Mouse (Mus musculus) CH12.LX (cell line): ENCODE results near the gene Acaca. TPM values are rescaled to one million over a fixed set of nuclear protein-coding genes. Genes with fewer than 3 reads are reported as not detected.
A peak's percentile ranks its signal among the peaks of the same experiment; 100 is the strongest.

Experiments used
- DNase-seq: peaks from one replicate; pipeline ENCODE4 v3.0.0-alpha.2; 2013; ENCODE audit errors: extremely low read depth
- H3K27ac ChIP-seq: 2 replicates; pipeline ENCODE4 v1.5.1; 2012; ENCODE audit warnings: low read depth, mild to moderate bottlenecking, control low read depth, moderate library complexity; ENCODE audit not compliant: insufficient read depth
- H3K27me3 ChIP-seq: replicated peaks from 2 replicates; pipeline ENCODE3; 2012; ENCODE audit warnings: inconsistent platforms
- H3K36me3 ChIP-seq, 2 experiments: replicated peaks in 1 of 2; 2 replicates each; pipeline versions ENCODE3 to v1.6.1; 2012; ENCODE audit warnings: inconsistent platforms in 1 of 2, low read length in 1 of 2, mild to moderate bottlenecking in 1 of 2, mixed read lengths in 1 of 2, moderate library complexity in 1 of 2; ENCODE audit not compliant: control insufficient read depth in 1 of 2, insufficient read depth in 1 of 2
- H3K4me1 ChIP-seq, 2 experiments: 2 replicates each; pipeline ENCODE4 v1.6.1; 2012; ENCODE audit warnings: inconsistent platforms in 1 of 2, moderate library complexity in 1 of 2; ENCODE audit not compliant: insufficient read depth in 2 of 2, control insufficient read depth in 1 of 2
- H3K4me2 ChIP-seq: 2 replicates; pipeline ENCODE4 v1.6.1; 2012; ENCODE audit warnings: low read depth, mild to moderate bottlenecking, control low read depth; ENCODE audit not compliant: poor library complexity, insufficient read depth, severe bottlenecking
- H3K4me3 ChIP-seq, 3 experiments: fragments of 150-350 bp in 1 of 3; sonication (generic) in 1 of 3; replicated peaks in 1 of 3; 2 replicates each; pipeline versions ENCODE3 to v1.5.1; 2011 to 2012; ENCODE audit warnings: low read depth in 2 of 3, low read length in 2 of 3, mild to moderate bottlenecking in 2 of 3, moderate library complexity in 2 of 3, control low read depth in 1 of 3, improper control_type of control experiment in 1 of 3, inconsistent platforms in 1 of 3, mixed read lengths in 1 of 3; ENCODE audit not compliant: poor library complexity in 1 of 3
- H3K79me2 ChIP-seq: replicated peaks from 2 replicates; pipeline ENCODE4 v1.6.1; 2012; ENCODE audit warnings: mild to moderate bottlenecking, moderate library complexity; ENCODE audit not compliant: control insufficient read depth, poor library complexity, insufficient read depth, severe bottlenecking; ENCODE audit errors: extremely low read depth
- H3K9ac ChIP-seq: 2 replicates; pipeline ENCODE4 v1.6.1; 2012; ENCODE audit warnings: low read depth, mild to moderate bottlenecking, control low read depth, moderate library complexity; ENCODE audit not compliant: insufficient read depth
- H3K9me3 ChIP-seq: replicated peaks from 2 replicates; pipeline ENCODE3; 2012; ENCODE audit warnings: low read length, inconsistent platforms, mixed read lengths
- BHLHE40 ChIP-seq: IDR thresholded peaks from 2 replicates; pipeline ENCODE4 v1.6.1; 2011; ENCODE audit warnings: mild to moderate bottlenecking, low read depth, low read length, improper control_type of control experiment
- CHD1 ChIP-seq: IDR thresholded peaks from 2 replicates; pipeline ENCODE4 v1.6.1; 2012; ENCODE audit warnings: low read depth, low read length, improper control_type of control experiment, inconsistent platforms
- CTCF ChIP-seq, 2 experiments: IDR thresholded peaks in 1 of 2; conservative IDR thresholded peaks in 1 of 2; 2 replicates each; pipeline ENCODE4 v1.5.1; 2011 to 2012; ENCODE audit warnings: low read depth in 2 of 2, low read length in 2 of 2, improper control_type of control experiment in 1 of 2, inconsistent platforms in 1 of 2, mild to moderate bottlenecking in 1 of 2, moderate library complexity in 1 of 2
- ELF1 ChIP-seq: IDR thresholded peaks from 2 replicates; pipeline ENCODE4 v1.6.1; 2014; ENCODE audit warnings: low read depth, mild to moderate bottlenecking, inconsistent platforms, low read length, improper control_type of control experiment
- ETS1 ChIP-seq: conservative IDR thresholded peaks from 2 replicates; pipeline ENCODE4 v1.6.1; 2012; ENCODE audit warnings: low read depth, mild to moderate bottlenecking, inconsistent platforms, low read length, improper control_type of control experiment, moderate library complexity
- GABPA ChIP-seq: IDR thresholded peaks from 2 replicates; pipeline ENCODE4 v1.6.1; 2012; ENCODE audit warnings: low read depth, low read length, improper control_type of control experiment, inconsistent platforms; ENCODE audit not compliant: insufficient replicate concordance
- IRF4 ChIP-seq: IDR thresholded peaks from 2 replicates; pipeline ENCODE4 v1.6.1; 2014; ENCODE audit warnings: low read depth, mild to moderate bottlenecking, inconsistent platforms, low read length, improper control_type of control experiment
- MEF2A ChIP-seq: IDR thresholded peaks from 2 replicates; pipeline ENCODE4 v1.6.1; 2014; ENCODE audit warnings: low read depth, mild to moderate bottlenecking, inconsistent platforms, low read length, improper control_type of control experiment, borderline replicate concordance
- MXI1 ChIP-seq: IDR thresholded peaks from 2 replicates; pipeline ENCODE4 v1.6.1; 2011; ENCODE audit warnings: mild to moderate bottlenecking, low read depth, low read length, improper control_type of control experiment
- NELFE ChIP-seq: IDR thresholded peaks from 2 replicates; pipeline ENCODE4 v1.6.1; 2011; ENCODE audit warnings: low read depth, low read length, improper control_type of control experiment
- NRF1 ChIP-seq: IDR thresholded peaks from 2 replicates; pipeline ENCODE4 v1.6.1; 2014; ENCODE audit warnings: low read depth, mild to moderate bottlenecking, inconsistent platforms, low read length, improper control_type of control experiment, moderate library complexity
- RAD21 ChIP-seq: IDR thresholded peaks from 2 replicates; pipeline ENCODE4 v1.6.1; 2011; ENCODE audit warnings: low read depth, mild to moderate bottlenecking, low read length, improper control_type of control experiment, moderate library complexity
- RCOR1 ChIP-seq: conservative IDR thresholded peaks from 2 replicates; pipeline ENCODE4 v1.6.1; 2012; ENCODE audit warnings: low read depth, mild to moderate bottlenecking, inconsistent platforms, low read length, improper control_type of control experiment
- SIN3A ChIP-seq: IDR thresholded peaks from 2 replicates; pipeline ENCODE4 v1.6.1; 2012; ENCODE audit warnings: low read length, improper control_type of control experiment, inconsistent platforms
- SMC3 ChIP-seq: IDR thresholded peaks from 2 replicates; pipeline ENCODE4 v1.6.1; 2011; ENCODE audit warnings: low read depth, low read length, improper control_type of control experiment
- TBP ChIP-seq: conservative IDR thresholded peaks from 2 replicates; pipeline ENCODE4 v1.6.1; 2011; ENCODE audit warnings: low read depth, low read length, improper control_type of control experiment
- ZMIZ1 ChIP-seq: IDR thresholded peaks from 2 replicates; pipeline ENCODE4 v1.6.1; 2012; ENCODE audit warnings: low read depth, mild to moderate bottlenecking, inconsistent platforms, low read length, improper control_type of control experiment
- dilution Hi-C: fragments of 300-500 bp; cut with MboI; formaldehyde crosslinking; loops from 2 replicates; pipeline ENCODE4 v1.14.3; 2020; ENCODE audit warnings: low sequenced_read_pairs; ENCODE audit not compliant: extremely low pct_unique_long_range_greater_than_20kb, extremely low pct_ligation_motif_present
- in situ Hi-C: fragments of 300-500 bp; cut with MboI; formaldehyde crosslinking; loops from 3 replicates; pipeline ENCODE4 v1.14.3; 2019; ENCODE audit warnings: low sequenced_read_pairs, low pct_ligation_motif_present, low pct_unique_long_range_greater_than_20kb, mixed read lengths
- polyA plus RNA-seq: library from polyadenylated mRNA; unstranded; fragments of >175 nt; gene quantifications from 2 replicates; pipeline ENCODE4 v1.2.1, GENCODE M21; 2012; ENCODE audit warnings: low read depth; ENCODE audit not compliant: insufficient read length
- total RNA-seq, 2 experiments: library from RNA; depleted of rRNA; stranded (reverse); fragments of 300-350 nt in 1 of 2; fragments of >200 nt in 1 of 2; gene quantifications; 2 replicates each; pipeline ENCODE4 v1.2.3; 2012 to 2014

The Acaca gene
- total and polyA plus RNA-seq, 3 experiments, result 36.9 to 62.6 (median 61.7) TPM

DNA sequence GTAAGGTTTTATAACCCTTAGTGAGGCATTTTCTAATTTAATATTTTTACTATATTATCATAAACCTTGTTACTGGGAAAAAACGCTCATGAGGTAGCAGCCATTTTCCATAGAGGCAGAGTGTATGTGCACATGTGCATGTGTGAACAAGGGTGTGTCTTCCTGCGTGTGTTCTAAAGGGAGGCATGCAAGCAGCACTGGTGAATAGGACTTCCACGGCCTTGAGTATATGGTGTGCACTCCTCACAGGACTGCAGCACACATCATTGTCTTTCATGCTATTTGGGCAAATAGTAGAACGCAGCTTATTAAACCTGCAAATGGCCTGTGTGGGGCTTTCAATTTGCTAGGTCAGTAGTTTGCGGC is 297.1 kb downstream of the Acaca start:
- Histone ChIP-seq H3K27ac (no peak overlapping the region), H3K27me3 (no peaks in the 10 kb centered on the region), H3K4me3 (no peak overlapping the region), H3K9ac (no peak overlapping the region), H3K36me3 (peaks cover 42 to 95% of the 10 kb centered on the region in 2 experiments), H3K79me2 (no peaks in the 10 kb centered on the region), H3K9me3 (no peaks in the 10 kb centered on the region), H3K4me1 (no peaks in the 10 kb centered on the region), H3K4me2 (no peak overlapping the region)
- DNase-seq, result no peak
- dilution Hi-C loops, result no loop called here
- in situ Hi-C loops, result no loop called here
- TF ChIP-seq NRF1 (no peak), SIN3A (no peak), ZMIZ1 (no peak), RCOR1 (no peak), IRF4 (no peak), GABPA (no peak), CHD1 (no peak), MXI1 (no peak), BHLHE40 (no peak)

DNA sequence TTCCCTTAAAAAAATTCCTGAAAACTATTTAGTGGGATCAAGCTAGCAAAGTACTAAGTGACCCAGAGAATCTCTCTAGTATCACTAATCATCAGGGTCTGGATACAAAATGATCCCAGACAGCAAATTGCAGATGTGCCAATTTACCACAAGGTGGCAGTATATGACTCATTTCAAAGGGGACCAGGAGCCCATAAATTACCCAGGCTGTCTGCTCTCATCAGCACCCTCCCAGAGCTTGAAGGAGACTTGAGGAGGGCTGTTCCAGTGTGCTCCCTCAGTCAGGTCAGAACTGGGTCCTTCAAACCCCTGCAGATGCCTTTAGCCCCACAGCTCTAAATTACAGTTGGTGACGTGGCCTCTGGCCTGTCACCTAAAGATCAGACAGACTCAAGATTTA is 300.1 kb downstream of the Acaca start:
- H3K4me1 ChIP-seq, result no peaks in the 10 kb centered on the region
- TF ChIP-seq NELFE, result peak; percentile 26; the same call in 1 of the 2 replicates
- no peak for TF ChIP-seq TBP
- peak; percentile 70 for TF ChIP-seq SMC3
- TF ChIP-seq ELF1, result no peak
- TF ChIP-seq ETS1, result no peak
- no peak for TF ChIP-seq IRF4
- no peak for TF ChIP-seq MEF2A
- peak; percentile 74 for TF ChIP-seq RAD21
- peak; percentile 86 to 89 for TF ChIP-seq CTCF (conservative IDR thresholded peaks at IDR 0.05 in 1 of 2, IDR thresholded peaks at IDR 0.05 in 1 of 2; ENCODE audit: low read depth in 2 of 2, low read length in 2 of 2)
- no peaks in the 10 kb centered on the region for H3K27me3 ChIP-seq
- in situ Hi-C loops, result no loop called here
- H3K36me3 ChIP-seq, result peaks cover 45 to 95% of the 10 kb centered on the region in 2 experiments
- DNase-seq, result peak; percentile 54
- H3K9me3 ChIP-seq, result no peaks in the 10 kb centered on the region
- dilution Hi-C loops, result no loop called here
- H3K9ac ChIP-seq, result no peak overlapping the region
- H3K4me3 ChIP-seq, result no peak overlapping the region
- H3K79me2 ChIP-seq, result no peaks in the 10 kb centered on the region
- no peak overlapping the region for H3K27ac ChIP-seq
- no peak overlapping the region for H3K4me2 ChIP-seq
